In genomic region chr14:34508187-34508840, GRCm38 (mm10) we compare ENCODE assay signal across 11 mouse cellular contexts. TPM values are rescaled to one million over a fixed set of nuclear protein-coding genes. Genes with fewer than 3 reads are reported as not detected.
A peak's percentile ranks its signal among the peaks of the same experiment; 100 is the strongest.
DNase-seq lines count a peak whose midpoint lies in the region; ATAC-seq and TF ChIP-seq lines count a peak whose summit lies in the region.
"Had no signal": no experiment of that assay in that cellular context is flagged by ENCODE, and none has a peak within 500 bp of the region (broad histone marks: within the 10 kb centered on the region; RNA-seq: fewer than 3 reads in every experiment).

No protein-coding gene starts in this region.

- H3K9ac ChIP-seq in limb, embryonic 15.5 days, result no peak overlapping the region
- H3K9ac ChIP-seq in stomach, postnatal 0 days (ENCODE audit: low read length), result no peak overlapping the region

- DNase-seq in gastrocnemius, postnatal 25 days, result peak; percentile 13
- DNase-seq in gastrocnemius, adult 18-20 months (ENCODE audit: low spot score), result no peak
- peak; percentile 38 for DNase-seq in urinary bladder, postnatal 14 days (ENCODE audit: low spot score)
- no peak for DNase-seq in urinary bladder, postnatal 4 days (ENCODE audit: low spot score in 2 of 2)
- DNase-seq in stomach, postnatal 0 days (ENCODE audit: low spot score), result no peak
- DNase-seq in thymus, postnatal 0 days (ENCODE audit: low spot score), result no peak
- no peak for DNase-seq in left cerebral cortex, postnatal 25 days (ENCODE audit: low spot score in 2 of 2)
- DNase-seq: cerebellum, adult 8-10 months had no signal

- TF ChIP-seq EP300 in stomach, postnatal 0 days (optimal IDR thresholded peaks at IDR 0.05), result no peak

- ATAC-seq in limb, embryonic 15.5 days (ENCODE audit: insufficient number of reproducible peaks, low FRiP score, low TSS enrichment, low read depth), result no peak
- no peak; the same call in 1 of the 2 replicates for ATAC-seq in stomach, postnatal 0 days (ENCODE audit: low FRiP score, low TSS enrichment)

- H3K27ac ChIP-seq in limb, embryonic 15.5 days, result peak overlapping the region; percentile 43; the same call in 1 of the 2 replicates
- H3K27ac ChIP-seq in stomach, postnatal 0 days (replicated peaks), result peak overlapping the region; percentile 49

- no peak for TF ChIP-seq CTCF in stomach, postnatal 0 days (IDR thresholded peaks at IDR 0.05; ENCODE audit: low read depth)

- peaks cover 22% of the 10 kb centered on the region for H3K4me1 ChIP-seq in limb, embryonic 15.5 days
- peaks cover 7% of the 10 kb centered on the region; the same call in 1 of the 2 replicates for H3K4me1 ChIP-seq in stomach, postnatal 0 days (replicated peaks; ENCODE audit: control insufficient read depth, insufficient read depth)

- H3K4me3 ChIP-seq in limb, embryonic 15.5 days, result no peak overlapping the region
- H3K4me3 ChIP-seq in stomach, postnatal 0 days (ENCODE audit: low read depth, low read length), result no peak overlapping the region

- intact Hi-C loops in left cerebral cortex, postnatal 25 days (cut with DNase I), result no loop called here

- H3K9me3 ChIP-seq in limb, embryonic 15.5 days, result no peaks in the 10 kb centered on the region
- H3K9me3 ChIP-seq in stomach, postnatal 0 days (ENCODE audit: control insufficient read depth, low read length), result no peaks in the 10 kb centered on the region

- no peaks in the 10 kb centered on the region for H3K27me3 ChIP-seq in limb, embryonic 15.5 days
- H3K27me3 ChIP-seq in stomach, postnatal 0 days (ENCODE audit: control insufficient read depth, insufficient read depth, low read length), result no peaks in the 10 kb centered on the region

- WGBS in limb, embryonic 15.5 days, result 22% methylated on average over 4 of the region's 4 CpGs
- 30% methylated on average over 4 of the region's 4 CpGs for WGBS in stomach, postnatal 0 days

- H3K4me2 ChIP-seq in limb, embryonic 15.5 days, result no peak overlapping the region
- H3K4me2 ChIP-seq in stomach, postnatal 0 days (replicated peaks; ENCODE audit: low read depth), result no peak overlapping the region

- no peaks in the 10 kb centered on the region for H3K36me3 ChIP-seq in limb, embryonic 15.5 days
- no peaks in the 10 kb centered on the region for H3K36me3 ChIP-seq in stomach, postnatal 0 days (ENCODE audit: control insufficient read depth, insufficient read depth, low read length)

RNA-seq across cellular contexts. Expression of gene Bmpr1a, which starts 5.2 kb away (rescaled TPM):
- 10 to 100 TPM; 54.4 to 56.6 TPM for total RNA-seq in gastrocnemius, postnatal 25 days (2021)
- total RNA-seq in gastrocnemius, adult 18-20 months (2021), result 10 to 100 TPM; 46.3 to 47.4 TPM
- polyA plus RNA-seq in limb, embryonic 15.5 days (2015; fragmentation: Nextera tagmentation; extraction: Ambion mirVana), result 44.1 and 54.8 TPM in 2 replicates
- polyA plus RNA-seq in stomach, postnatal 0 days (2015; fragmentation: Nextera tagmentation; extraction: Ambion mirVana), result 27.0 and 29.0 TPM in 2 replicates
- 8.2 and 8.3 TPM in 2 replicates for polyA plus RNA-seq in thymus, postnatal 0 days (2015; fragmentation: Nextera tagmentation; extraction: Ambion mirVana)
- total RNA-seq in left cerebral cortex, postnatal 25 days (2021), result 10 to 100 TPM; 33.5 to 35.0 TPM

RNA-seq across cellular contexts. Expression of gene 9230112D13Rik, which starts 14.3 kb away (rescaled TPM):
- total RNA-seq in gastrocnemius, postnatal 25 days (2021), result not detected
- not detected for total RNA-seq in gastrocnemius, adult 18-20 months (2021)
- polyA plus RNA-seq in limb, embryonic 15.5 days (2015; fragmentation: Nextera tagmentation; extraction: Ambion mirVana), result not detected in 2 replicates
- not detected in 2 replicates for polyA plus RNA-seq in stomach, postnatal 0 days (2015; fragmentation: Nextera tagmentation; extraction: Ambion mirVana)
- not detected in 2 replicates for polyA plus RNA-seq in thymus, postnatal 0 days (2015; fragmentation: Nextera tagmentation; extraction: Ambion mirVana)
- not detected for total RNA-seq in left cerebral cortex, postnatal 25 days (2021)
- total RNA-seq: neutrophil, adult 5-6 weeks had no signal
- polyA plus RNA-seq: kidney, embryonic 14.5 days had no signal

Comparison
In these comparisons a context has a peak if more than half of its experiments do, and no peak if none do; other contexts are left out.
1. DNase-seq: peak in gastrocnemius, postnatal 25 days (single experiment) and urinary bladder, postnatal 14 days (single experiment); none in gastrocnemius, adult 18-20 months (single experiment), urinary bladder, postnatal 4 days (0 of 2), stomach, postnatal 0 days (single experiment), thymus, postnatal 0 days (single experiment) and left cerebral cortex, postnatal 25 days (0 of 2).